Mouse (Mus musculus): Measurements from ENCODE around the gene Fstl4. TPM values are rescaled to one million over a fixed set of nuclear protein-coding genes. Genes with fewer than 3 reads are reported as not detected.

Fstl4 gene
- total and polyA plus RNA-seq, 3 experiments: not detected

DNA sequence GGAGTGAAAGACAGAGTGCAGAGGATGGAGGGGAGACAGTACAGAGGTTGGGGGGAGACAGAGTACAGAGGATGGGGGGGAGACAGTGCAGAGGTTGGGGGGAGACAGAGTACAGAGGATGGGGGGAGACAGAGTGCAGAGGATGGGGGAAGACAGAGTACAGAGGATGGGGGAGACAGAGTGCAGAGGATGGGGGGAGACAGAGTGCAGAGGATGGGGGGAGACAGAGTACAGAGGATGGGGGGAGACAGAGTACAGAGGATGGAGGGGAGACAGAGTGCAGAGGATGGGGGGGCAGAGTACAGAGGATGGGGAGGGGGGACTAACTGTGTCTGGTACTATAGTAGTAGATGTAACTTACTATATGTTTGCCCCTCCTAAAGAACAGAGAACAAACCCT is 20.5 kb upstream of the Fstl4 start:
- no peak overlapping the region for H3K4me3 ChIP-seq (ENCODE audit: control insufficient read depth in 1 of 2, insufficient read depth in 1 of 2, low read depth in 2 of 2, low read length in 2 of 2)
- no peaks in the 10 kb centered on the region for H3K79me2 ChIP-seq (ENCODE audit: control insufficient read depth, insufficient read depth, low read length, poor library complexity)
- no peak for TF ChIP-seq SIN3A (IDR thresholded peaks at IDR 0.05; ENCODE audit: low read length)
- no peak for TF ChIP-seq TBP (IDR thresholded peaks at IDR 0.05; ENCODE audit: low read depth, low read length)
- TF ChIP-seq BHLHE40 (IDR thresholded peaks at IDR 0.05; ENCODE audit: borderline replicate concordance, low read depth, low read length): no peak
- no peak for TF ChIP-seq MXI1 (IDR thresholded peaks at IDR 0.05; ENCODE audit: low read depth, low read length)
- TF ChIP-seq HCFC1 (IDR thresholded peaks at IDR 0.05; ENCODE audit: low read depth, low read length): no peak
- TF ChIP-seq POLR2AphosphoS5 (IDR thresholded peaks at IDR 0.05; ENCODE audit: borderline replicate concordance, low read depth, low read length): no peak
- no peak for TF ChIP-seq EP300 (IDR thresholded peaks at IDR 0.05; ENCODE audit: low read depth in 1 of 2, low read length in 2 of 2)
- H3K4me1 ChIP-seq (ENCODE audit: control insufficient read depth in 1 of 2, insufficient read depth in 2 of 2, low read length in 2 of 2): no peaks in the 10 kb centered on the region
- H3K27me3 ChIP-seq (ENCODE audit: control insufficient read depth in 1 of 2, insufficient read depth in 2 of 2, low read length in 2 of 2): no peaks in the 10 kb centered on the region
- no peaks in the 10 kb centered on the region for H3K9me3 ChIP-seq (replicated peaks; ENCODE audit: insufficient read depth, low read length)
- no peaks in the 10 kb centered on the region for H3K36me3 ChIP-seq (ENCODE audit: control insufficient read depth in 1 of 2, insufficient read depth in 2 of 2, low read length in 2 of 2)
- no peak for DNase-seq (ENCODE audit: low read depth, low spot score)
- H3K27ac ChIP-seq (ENCODE audit: control insufficient read depth, low read depth, low read length): no peak overlapping the region
- H3K9ac ChIP-seq (ENCODE audit: control insufficient read depth, low read depth, low read length, poor library complexity, severe bottlenecking): no peak overlapping the region

DNA sequence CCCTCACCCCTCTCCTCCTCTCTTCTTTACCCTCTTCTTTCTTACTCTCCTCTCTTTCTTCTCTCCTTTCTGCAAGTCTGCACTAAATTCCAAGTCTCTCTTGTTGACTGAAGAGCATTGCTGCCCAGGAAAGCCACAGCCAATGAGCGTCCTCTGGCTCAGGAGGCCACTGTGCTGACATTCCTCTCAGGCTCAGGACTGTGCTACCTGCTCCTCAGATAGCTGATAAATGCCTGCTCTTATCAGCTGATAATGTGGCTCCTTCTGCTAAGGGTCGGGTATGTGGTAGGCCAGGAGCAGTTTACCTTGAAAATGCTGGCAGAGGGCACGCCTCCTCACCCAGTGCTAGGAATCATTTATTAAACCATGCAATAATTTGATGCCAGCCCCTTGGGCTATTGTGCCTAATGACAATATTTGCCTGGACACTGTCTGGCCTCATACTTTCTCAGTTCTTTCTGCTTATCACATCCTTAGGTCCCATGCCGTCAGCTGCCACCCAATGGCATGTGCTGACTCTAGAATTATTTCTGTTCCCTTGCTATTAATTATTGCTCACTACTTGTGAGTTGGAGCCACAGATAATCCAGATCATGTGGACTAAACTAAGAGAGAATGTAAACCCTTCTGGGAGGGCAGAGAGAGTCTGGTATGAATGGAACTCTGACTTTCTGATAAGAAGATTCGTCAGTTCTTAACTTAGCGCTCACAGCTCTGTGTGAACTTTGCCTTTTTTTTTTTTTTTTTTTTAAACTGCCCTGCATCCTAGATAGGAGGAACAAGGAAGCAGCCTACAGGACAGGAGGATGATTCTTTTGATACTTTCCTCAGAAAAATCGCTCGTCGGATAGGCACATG is 19.6 kb upstream of the Fstl4 start:
- no peaks in the 10 kb centered on the region for H3K36me3 ChIP-seq (ENCODE audit: control insufficient read depth in 1 of 2, insufficient read depth in 2 of 2, low read length in 2 of 2)
- no peaks in the 10 kb centered on the region for H3K79me2 ChIP-seq (ENCODE audit: control insufficient read depth, insufficient read depth, low read length, poor library complexity)
- no peak overlapping the region for H3K27ac ChIP-seq (ENCODE audit: control insufficient read depth, low read depth, low read length)
- H3K9me3 ChIP-seq (replicated peaks; ENCODE audit: insufficient read depth, low read length): no peaks in the 10 kb centered on the region
- H3K27me3 ChIP-seq (ENCODE audit: control insufficient read depth in 1 of 2, insufficient read depth in 2 of 2, low read length in 2 of 2): no peaks in the 10 kb centered on the region
- H3K4me1 ChIP-seq (ENCODE audit: control insufficient read depth in 1 of 2, insufficient read depth in 2 of 2, low read length in 2 of 2): no peaks in the 10 kb centered on the region
- no peak for DNase-seq (ENCODE audit: low read depth, low spot score)
- H3K4me3 ChIP-seq (ENCODE audit: control insufficient read depth in 1 of 2, insufficient read depth in 1 of 2, low read depth in 2 of 2, low read length in 2 of 2): no peak overlapping the region
- H3K9ac ChIP-seq (ENCODE audit: control insufficient read depth, low read depth, low read length, poor library complexity, severe bottlenecking): no peak overlapping the region
- TF ChIP-seq UBTF (IDR thresholded peaks at IDR 0.05; ENCODE audit: borderline replicate concordance, insufficient read depth, low read depth, low read length) (no peak), SIN3A (IDR thresholded peaks at IDR 0.05; ENCODE audit: low read length) (no peak)

DNA sequence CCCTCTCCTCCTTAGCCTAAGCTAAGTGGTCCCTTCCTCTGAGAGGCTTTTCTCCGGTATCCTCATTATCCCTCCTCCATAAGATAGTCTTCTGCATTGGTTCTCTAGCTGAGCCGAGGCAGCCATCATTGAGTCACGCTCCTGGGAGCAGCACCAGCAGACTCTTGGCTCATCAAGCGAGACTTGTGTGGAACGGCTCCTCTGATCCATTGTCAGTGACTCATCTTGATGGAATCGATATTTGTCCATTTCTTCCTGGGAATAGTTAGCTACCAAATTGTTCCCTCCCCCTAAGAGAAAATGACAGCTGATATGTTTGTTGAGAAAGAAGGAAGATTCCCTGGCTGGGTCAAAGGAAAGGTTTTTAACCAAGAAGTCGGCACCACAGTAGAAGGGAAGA is 17.2 kb upstream of the Fstl4 start:
- H3K79me2 ChIP-seq (ENCODE audit: control insufficient read depth, insufficient read depth, low read length, poor library complexity): no peaks in the 10 kb centered on the region
- H3K4me1 ChIP-seq (ENCODE audit: control insufficient read depth in 1 of 2, insufficient read depth in 2 of 2, low read length in 2 of 2): no peaks in the 10 kb centered on the region
- no peaks in the 10 kb centered on the region; the same call in 1 of the 2 replicates for H3K9me3 ChIP-seq (replicated peaks; ENCODE audit: insufficient read depth, low read length)
- H3K27ac ChIP-seq (ENCODE audit: control insufficient read depth, low read depth, low read length): no peak overlapping the region
- H3K4me3 ChIP-seq (ENCODE audit: control insufficient read depth in 1 of 2, insufficient read depth in 1 of 2, low read depth in 2 of 2, low read length in 2 of 2): no peak overlapping the region
- H3K36me3 ChIP-seq (ENCODE audit: control insufficient read depth in 1 of 2, insufficient read depth in 2 of 2, low read length in 2 of 2): no peaks in the 10 kb centered on the region
- H3K27me3 ChIP-seq (ENCODE audit: control insufficient read depth in 1 of 2, insufficient read depth in 2 of 2, low read length in 2 of 2): no peaks in the 10 kb centered on the region
- TF ChIP-seq MAZ (IDR thresholded peaks at IDR 0.05; ENCODE audit: low read depth, low read length) (no peak), ELF1 (IDR thresholded peaks at IDR 0.05; ENCODE audit: low read depth, low read length) (no peak), MAFK (IDR thresholded peaks at IDR 0.05; ENCODE audit: borderline replicate concordance, low read depth, low read length) (no peak), GATA1 (IDR thresholded peaks at IDR 0.05; ENCODE audit: low read depth, low read length) (no peak), CTCF (IDR thresholded peaks at IDR 0.05 in 2 of 3, conservative IDR thresholded peaks at IDR 0.05 in 1 of 3; ENCODE audit: control insufficient read depth in 1 of 3, insufficient read depth in 1 of 3, low read depth in 2 of 3, low read length in 3 of 3, poor library complexity in 1 of 3, severe bottlenecking in 1 of 3) (no peak), MXI1 (IDR thresholded peaks at IDR 0.05; ENCODE audit: low read depth, low read length) (no peak), SMC3 (IDR thresholded peaks at IDR 0.05; ENCODE audit: low read depth, low read length) (no peak), ZKSCAN1 (IDR thresholded peaks at IDR 0.05; ENCODE audit: low read depth, low read length) (no peak)
- H3K9ac ChIP-seq (ENCODE audit: control insufficient read depth, low read depth, low read length, poor library complexity, severe bottlenecking): no peak overlapping the region
- DNase-seq (ENCODE audit: low read depth, low spot score): no peak

Measured in MEL (cell line).